Mouse (Mus musculus) E14TG2a.4 (cell line): ENCODE results near the gene Hils1.

ENCODE experiments used
- CTCF ChIP-seq: conservative IDR thresholded peaks from 2 replicates; pipeline ENCODE4 v1.5.1; 2014; ENCODE audit warnings: low read length
- NANOG ChIP-seq: IDR thresholded peaks from 2 replicates; pipeline ENCODE4 v1.6.1; 2014; ENCODE audit warnings: borderline replicate concordance, low read length, mixed read lengths
- POU5F1 ChIP-seq: IDR thresholded peaks from 2 replicates; pipeline ENCODE4 v1.6.1; 2014; ENCODE audit warnings: low read length, borderline replicate concordance

DNA sequence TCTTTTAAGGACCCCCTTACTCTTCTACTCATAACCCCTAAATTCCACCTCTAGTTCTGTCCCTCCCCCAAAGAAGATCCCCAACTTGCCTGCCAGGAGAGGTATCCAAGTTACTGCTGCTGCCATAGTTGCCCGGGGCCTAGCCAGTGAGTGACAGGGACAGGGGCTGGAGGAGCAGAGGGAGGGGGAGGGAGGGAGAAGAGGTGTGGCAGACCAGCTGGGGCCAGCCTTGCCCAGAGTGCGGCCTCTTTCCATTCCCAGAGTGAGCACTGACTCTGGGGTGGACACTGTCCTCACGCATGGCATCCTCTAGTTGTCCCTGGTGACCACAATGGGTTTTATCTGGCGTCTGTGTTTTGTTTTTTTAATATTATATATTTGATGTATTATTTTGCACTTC is 5.9 kb downstream of the Hils1 start:
- TF ChIP-seq CTCF (no peak), POU5F1 (no peak), NANOG (no peak)
